Mouse (Mus musculus) 3134 (cell line): ENCODE results near the gene Txnl4b.

ENCODE experiments used
- DNase-seq: peaks from one replicate; pipeline ENCODE4 v3.0.0-alpha.2; 2011; ENCODE audit warnings: low spot score; ENCODE audit not compliant: insufficient read length; ENCODE audit errors: extremely low read depth

Txnl4b gene

DNA sequence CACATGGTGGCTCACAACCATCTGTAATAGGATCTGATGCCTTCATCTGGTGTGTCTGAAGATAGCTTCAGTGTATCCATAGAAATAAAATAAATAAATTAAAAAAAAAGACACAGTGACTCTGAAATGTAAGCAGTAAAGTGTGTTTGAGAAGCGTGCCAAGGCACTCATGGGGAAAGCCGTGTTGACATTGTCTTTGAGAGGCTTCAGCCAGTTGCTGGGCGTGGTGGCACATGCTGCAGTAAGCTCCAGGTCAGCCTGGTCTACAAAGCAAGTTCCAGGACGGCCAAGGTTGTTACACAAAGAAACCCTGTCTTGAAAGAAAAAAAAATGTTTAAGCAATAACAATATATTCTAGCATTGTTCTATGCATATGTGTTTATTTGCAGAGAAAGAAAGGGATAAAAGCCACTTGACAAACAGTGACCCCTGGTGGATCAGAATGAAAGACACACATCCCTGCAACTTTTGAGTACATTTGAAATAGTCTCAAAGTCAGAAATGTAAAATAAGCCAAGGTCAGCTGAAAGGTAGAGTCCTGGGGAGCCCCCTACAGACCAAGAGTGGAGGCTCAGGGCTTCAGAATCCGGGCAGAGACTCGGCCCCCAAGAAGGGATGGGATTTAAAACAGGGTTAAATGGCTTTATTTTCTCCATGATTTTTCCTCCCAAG is 27.6 kb downstream of the Txnl4b start:
- DNase-seq = no peak

DNA sequence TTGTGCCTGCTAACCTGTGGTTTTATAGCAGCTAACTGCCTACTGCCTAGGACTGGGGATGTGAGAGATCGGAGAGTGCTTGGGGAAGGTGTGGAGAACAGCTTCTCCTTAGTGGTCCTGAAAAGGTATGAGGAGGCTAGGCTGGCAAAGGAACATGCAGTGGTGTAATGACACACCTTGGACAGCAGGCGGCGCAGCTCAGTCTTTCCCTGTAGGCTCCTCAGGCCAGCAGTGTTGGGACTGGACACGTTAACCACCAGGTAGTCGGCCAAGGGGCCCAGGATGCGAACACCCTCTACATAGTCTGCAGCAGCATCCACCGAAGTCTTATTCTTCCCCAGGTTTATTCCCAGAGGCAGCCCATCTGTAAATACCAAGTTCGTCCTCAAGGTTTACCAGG is 30.2 kb downstream of the Txnl4b start:
- DNase-seq = no peak

DNA sequence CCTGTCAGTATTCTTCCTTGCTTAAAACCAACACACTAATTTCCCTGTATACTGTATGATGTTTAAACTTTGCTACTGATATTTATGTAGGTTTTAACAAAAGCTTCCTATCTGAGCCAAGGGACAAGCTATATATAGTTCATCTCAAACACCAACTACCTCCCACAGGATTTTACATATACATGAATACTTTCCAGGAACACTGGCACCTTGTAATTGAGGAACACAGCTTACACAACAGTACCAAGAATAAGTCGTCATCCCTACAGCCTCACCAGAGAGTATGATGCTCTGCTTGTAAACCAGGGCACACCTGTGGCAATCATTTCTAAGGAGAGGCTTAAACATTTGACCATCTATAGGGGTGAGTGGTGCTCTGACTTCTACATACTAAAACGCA is 41.0 kb downstream of the Txnl4b start:
- DNase-seq = no peak

DNA sequence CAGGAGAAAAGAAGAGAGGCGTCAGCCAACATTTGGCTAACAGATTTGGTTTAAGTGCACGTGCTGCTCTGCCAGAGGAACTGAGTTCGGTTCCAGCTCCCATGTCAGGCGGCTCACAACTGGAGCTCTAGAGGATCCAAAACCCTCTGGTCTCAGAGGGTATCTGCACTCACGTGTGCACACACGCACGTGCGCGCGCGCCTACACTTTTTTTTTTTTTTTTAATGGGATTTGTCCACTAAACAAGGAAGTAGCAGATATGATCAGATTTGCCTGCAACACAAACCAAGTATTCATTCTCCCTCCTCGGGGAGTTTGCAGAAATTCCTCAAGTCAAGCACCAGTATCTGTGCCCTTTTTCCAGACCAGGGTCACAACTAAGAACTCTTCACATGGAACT is 42.0 kb downstream of the Txnl4b start:
- DNase-seq = peak; percentile 16

DNA sequence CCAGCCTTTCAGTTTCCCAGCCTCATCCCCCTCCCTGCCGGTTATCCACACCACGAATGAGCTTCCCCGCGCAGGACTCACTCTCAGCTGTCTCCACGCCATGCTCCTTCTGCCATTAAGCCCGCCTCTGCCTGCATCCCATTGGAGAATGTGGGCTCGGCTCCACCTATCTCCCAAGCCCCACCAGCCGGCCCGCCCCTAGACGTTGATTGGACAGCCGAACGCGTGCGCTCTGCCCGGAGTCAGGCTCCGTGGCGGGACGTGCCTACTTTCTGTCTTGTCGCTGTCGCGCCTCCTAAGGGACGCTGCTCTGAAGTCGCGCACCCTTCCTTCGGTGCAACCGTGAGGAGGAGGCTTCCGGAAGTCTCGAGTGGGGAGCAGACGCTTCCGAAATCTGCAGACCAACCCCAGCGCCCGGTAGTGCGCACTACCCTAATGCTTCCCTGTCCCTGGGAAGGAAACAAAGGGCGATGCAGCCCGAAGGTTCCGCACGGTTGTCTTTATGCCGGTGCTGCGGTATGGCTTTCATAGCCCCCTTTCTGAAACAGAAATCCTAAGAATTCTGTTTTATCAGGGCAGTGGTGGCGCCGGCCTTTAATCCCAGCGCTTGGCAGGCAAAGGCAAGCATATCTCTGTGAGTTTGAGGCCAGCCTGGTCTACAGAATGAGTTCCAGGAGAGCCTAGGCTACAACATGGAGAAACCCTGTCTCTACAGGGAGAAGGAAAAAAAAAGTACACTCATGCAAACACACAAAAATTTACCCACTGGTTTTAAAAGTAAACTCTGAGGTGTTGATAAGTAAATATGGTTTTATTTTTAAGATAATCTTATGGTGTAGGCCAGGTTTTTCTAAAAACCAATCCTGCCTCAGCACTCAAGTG is 42.8 kb downstream of the Txnl4b start, which contains the start of gene Dhodh:
Gene Dhodh, minus strand, starts transcription at position 403 of the 882 bp plus-strand sequence.
- peak; percentile 96 for DNase-seq

DNA sequence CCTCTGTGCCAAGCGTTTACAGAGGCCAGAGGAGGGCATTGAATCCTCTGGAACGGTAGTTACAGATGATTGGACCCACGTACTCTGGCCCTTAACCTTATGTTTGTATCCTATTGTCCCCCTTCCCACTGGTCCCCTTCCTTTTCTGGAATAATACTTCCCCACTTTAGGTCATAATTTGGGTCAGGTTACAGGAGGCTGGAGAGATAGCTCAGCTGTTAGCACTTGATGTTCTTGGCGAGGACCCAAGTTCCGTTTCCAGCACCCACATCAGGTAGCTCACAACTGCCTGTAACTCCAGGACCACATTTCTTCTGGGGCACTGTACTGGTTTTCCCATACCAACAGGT is 43.4 kb downstream of the Txnl4b start:
- peak; percentile 18 for DNase-seq

DNA sequence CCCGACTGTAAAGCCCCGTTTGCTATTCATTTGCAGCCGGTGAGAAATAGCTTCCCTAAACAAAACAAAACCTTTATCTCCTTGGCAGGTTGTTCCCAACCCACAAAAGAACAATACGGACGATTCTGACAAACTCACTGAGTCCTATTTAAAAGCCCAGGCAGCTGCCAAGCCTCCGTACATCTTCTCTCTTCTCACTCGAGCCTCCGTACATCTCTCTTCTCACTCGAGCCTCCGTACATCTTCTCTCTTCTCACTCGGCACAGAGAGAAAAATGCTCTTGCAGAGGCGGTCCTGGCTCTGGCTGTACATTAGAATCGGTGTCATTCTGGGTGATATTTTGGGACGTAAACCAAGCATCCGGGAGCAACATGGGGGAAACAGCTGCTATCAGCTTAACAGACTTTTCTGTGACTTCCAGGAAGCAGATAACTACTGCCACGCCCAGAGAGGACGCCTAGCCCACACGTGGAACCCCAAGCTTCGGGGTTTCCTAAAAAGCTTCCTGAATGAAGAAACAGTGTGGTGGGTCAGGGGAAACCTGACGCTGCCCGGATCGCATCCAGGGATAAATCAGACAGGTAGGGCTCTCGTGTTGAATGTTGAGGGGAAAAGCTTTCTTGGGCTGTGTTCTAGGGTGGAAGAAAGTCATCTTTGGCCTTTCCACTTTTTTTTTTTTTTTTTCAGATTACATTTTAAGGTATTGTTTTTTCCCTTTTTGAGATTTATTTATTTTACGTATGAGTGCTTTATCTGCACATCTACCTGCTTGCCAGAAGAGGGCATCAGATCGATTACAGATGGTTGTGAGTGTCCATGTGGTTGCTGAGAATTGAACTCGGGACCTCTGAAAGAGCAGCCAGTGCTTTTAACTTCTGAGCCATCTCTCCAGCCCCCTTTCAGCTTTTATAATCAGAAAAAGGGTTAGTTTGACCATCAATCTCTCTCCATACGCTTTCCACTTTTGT is 48.8 kb downstream of the Txnl4b start, which contains the start of gene Pkd1l3:
Gene Pkd1l3, plus strand, starts transcription at position 275 of the 968 bp plus-strand sequence.
- no peak for DNase-seq

DNA sequence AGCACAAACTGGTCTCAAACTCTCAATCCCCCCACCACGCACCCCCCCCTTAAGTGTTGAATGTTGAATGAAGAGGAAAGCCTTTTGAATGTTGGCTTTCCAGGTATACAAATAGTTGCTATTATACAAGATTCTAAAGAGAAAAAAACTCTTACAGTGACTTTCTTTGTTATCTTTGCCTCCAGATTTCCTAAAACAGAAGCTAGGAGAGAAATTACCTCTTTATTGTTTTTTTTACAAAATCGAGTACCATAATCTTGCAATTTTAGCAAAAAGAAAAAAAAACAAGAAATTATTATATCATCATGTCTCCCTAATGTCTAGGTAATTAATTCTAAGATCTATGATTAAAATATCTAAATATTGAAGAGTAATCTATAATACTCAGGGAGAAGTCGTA is 49.9 kb downstream of the Txnl4b start:
- no peak for DNase-seq
